Mouse (Mus musculus) cerebellum, postnatal 4 days (tissue): ENCODE results near the gene Fam155a.
"Not testable (repeated sequence)": the region's sequence is repeated elsewhere in the genome, so short reads cannot be mapped to it uniquely, and the experiment has no call there.

Experiments
- DNase-seq, 2 experiments: peaks; one replicate each; pipeline ENCODE4 v3.0.0; 2022; ENCODE audit warnings: low spot score in 2 of 2, mixed read lengths in 1 of 2

Gene Fam155a

GRCm38 (mm10) chr8:9660014-9660413, 110.9 kb downstream of the Fam155a start:
- DNase-seq: not testable (repeated sequence)

GRCm38 (mm10) chr8:9656901-9657300, 114.1 kb downstream of the Fam155a start:
- no peak for DNase-seq

GRCm38 (mm10) chr8:9654826-9655225, 116.1 kb downstream of the Fam155a start:
- no peak for DNase-seq

GRCm38 (mm10) chr8:9653643-9654042, 117.3 kb downstream of the Fam155a start:
- no peak for DNase-seq

- no peak for DNase-seq
Measured at GRCm38 (mm10) chr8:9638162-9638561, 132.8 kb downstream of the Fam155a start.

- DNase-seq: no peak
Measured at GRCm38 (mm10) chr8:9635240-9635639, 135.7 kb downstream of the Fam155a start.

- no peak for DNase-seq
Measured at GRCm38 (mm10) chr8:9607086-9607701, 163.8 kb downstream of the Fam155a start.

- DNase-seq: no peak
Measured at GRCm38 (mm10) chr8:9596003-9596402, 175.0 kb downstream of the Fam155a start.

- no peak for DNase-seq
Measured at GRCm38 (mm10) chr8:9581836-9582235, 189.1 kb downstream of the Fam155a start.

- DNase-seq: no peak
Measured at GRCm38 (mm10) chr8:9580192-9580591, 190.8 kb downstream of the Fam155a start.

GRCm38 (mm10) chr8:9571977-9572376, 199.0 kb downstream of the Fam155a start:
- DNase-seq: no peak

GRCm38 (mm10) chr8:9569516-9570170, 201.3 kb downstream of the Fam155a start:
- DNase-seq: no peak

GRCm38 (mm10) chr8:9549199-9549598, 221.8 kb downstream of the Fam155a start:
- DNase-seq: no peak

GRCm38 (mm10) chr8:9547558-9547954, 223.4 kb downstream of the Fam155a start:
- no peak for DNase-seq

- DNase-seq: no peak
Measured at GRCm38 (mm10) chr8:9546919-9547557, 223.9 kb downstream of the Fam155a start.

GRCm38 (mm10) chr8:9546429-9546828, 224.5 kb downstream of the Fam155a start:
- DNase-seq: no peak

- no peak for DNase-seq
Measured at GRCm38 (mm10) chr8:9545665-9546064, 225.3 kb downstream of the Fam155a start.

- no peak for DNase-seq
Measured at GRCm38 (mm10) chr8:9535730-9536372, 235.1 kb downstream of the Fam155a start.

GRCm38 (mm10) chr8:9526515-9526914, 244.4 kb downstream of the Fam155a start:
- DNase-seq: no peak

GRCm38 (mm10) chr8:9521577-9521976, 249.4 kb downstream of the Fam155a start:
- no peak for DNase-seq

- DNase-seq: no peak
Measured at GRCm38 (mm10) chr8:9500751-9501150, 270.2 kb downstream of the Fam155a start.

- no peak for DNase-seq
Measured at GRCm38 (mm10) chr8:9494225-9494598, 276.7 kb downstream of the Fam155a start.
